Mouse (Mus musculus): ENCODE results near the gene Cd300lb.

Gene Cd300lb

DNA sequence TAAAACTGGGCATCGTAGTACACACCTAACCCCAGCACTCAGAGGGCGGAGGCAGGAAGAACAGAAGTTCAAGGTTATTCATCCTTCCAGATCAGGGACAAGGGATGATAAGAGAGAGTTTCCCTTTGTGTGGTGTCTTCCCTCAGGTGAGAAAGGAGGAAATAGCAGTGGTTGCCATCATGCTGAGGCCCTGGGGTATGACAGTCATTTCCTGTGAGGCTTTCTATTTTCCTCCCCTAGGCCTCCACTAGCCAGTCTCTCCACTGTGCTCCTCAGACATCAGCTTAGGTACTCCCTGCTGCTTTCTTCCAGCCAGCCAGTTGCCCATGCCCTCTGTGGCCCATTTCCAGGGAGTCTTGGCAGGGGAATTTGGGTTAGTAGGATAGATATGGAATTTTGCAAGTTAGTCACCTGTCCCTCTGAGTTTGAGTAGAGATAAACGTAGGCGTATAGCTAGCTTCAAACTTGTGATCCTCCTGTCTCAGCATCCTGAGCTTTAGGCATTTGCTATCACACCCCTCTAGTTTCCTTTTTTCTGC is 50.9 kb downstream of the Cd300lb start:
- DNase-seq (ENCODE audit: low spot score): no peak

DNA sequence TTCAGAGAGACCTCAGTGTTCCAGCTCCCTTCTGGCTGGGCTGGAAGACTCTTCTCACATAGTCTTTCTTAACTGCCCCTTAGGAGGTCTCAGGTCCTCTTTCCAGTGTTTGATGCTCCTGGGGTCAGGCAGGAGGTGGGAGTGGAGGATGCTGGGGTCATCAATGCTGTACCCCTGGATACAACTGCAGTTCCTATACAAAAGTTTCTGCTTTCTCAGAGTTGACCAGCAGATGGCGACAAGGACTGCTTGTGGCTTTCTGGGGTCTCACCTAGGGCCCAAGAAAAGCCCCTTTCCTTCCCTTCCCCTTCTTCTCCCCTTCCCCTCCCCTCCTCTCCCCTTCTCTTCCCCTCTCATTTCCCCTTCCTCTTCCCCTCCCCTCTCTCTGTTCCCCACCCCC is 53.6 kb downstream of the Cd300lb start:
- DNase-seq (ENCODE audit: low spot score): no peak

DNA sequence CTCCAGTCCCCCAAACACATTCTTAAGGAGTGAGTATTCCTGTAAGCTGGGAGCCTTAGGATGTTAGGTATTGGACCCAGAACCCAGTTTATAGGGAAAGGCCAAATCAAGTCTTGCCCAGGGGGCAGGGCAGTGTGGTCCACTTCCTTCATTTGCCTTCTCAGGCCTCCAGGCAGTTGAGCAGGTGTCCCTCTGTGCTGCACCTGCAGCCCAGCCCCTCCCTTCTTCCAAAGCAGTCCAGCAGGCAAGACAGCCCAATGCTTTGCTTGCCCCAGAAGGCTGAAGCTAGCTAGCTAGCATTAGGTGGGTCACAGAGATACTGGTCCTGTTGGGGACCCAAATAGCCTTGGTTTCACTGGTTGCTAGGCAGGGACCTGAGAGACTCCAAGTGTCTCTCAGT is 54.0 kb downstream of the Cd300lb start:
- DNase-seq (ENCODE audit: low spot score): no peak

DNA sequence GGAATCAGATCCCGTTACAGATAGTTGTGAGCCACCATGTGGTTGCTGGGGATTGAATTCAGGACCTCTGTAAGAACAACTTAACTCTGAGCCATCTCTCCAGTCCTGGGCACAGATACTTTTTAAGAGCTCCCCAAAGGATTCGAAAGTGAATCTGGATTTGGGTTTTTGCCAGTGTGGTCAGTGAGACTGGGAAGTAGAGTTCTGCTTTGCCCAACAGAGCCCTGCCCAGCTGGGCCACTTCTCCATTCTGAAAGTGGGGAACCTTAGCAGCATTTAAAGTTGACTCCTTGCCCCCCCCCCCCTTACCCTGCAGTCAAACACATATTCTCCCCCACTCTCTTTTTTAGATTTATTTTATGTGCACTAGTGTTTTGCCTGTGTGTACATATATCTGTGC is 54.5 kb downstream of the Cd300lb start:
- DNase-seq (ENCODE audit: low spot score): no peak

DNA sequence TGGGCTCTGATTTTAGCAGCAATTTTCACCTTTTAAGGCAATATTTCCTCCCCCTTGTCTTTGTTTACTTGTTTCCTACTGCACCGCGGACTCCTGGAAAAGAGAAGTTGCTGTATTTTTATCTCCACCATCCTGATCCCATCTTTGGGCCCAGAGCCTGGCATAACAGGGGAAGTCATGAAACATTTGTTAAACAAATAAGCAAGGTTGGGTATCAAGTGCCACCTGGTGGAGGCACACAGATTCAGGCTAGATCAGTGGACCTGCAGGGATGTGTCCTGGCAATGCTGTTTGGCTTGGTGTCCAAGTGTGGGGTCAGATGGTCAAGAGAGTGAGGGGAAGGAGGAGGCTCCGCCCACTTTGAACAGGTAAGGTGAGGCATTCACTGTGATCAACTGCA is 57.0 kb downstream of the Cd300lb start:
- DNase-seq (ENCODE audit: low spot score): no peak

DNA sequence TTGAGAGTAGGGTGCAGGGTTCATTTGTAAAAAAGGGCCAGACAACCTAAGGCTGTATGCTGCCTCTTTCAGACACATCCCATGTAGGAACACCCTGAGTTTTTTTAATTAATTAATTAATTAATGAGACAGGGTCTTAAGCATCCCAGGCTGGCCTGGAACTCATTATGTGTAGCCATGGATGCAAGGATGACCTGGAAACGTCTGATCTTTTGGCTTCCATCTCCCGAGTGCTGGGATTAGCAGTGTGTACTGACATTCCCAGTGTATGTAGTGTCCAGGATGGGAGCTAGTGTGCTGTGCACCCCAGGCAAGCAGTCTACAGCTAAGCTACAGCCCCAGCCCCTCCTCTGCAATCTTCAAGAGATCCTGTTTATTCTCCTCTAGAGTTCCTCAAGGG is 57.6 kb downstream of the Cd300lb start:
- no peak for DNase-seq (ENCODE audit: low spot score)

DNA sequence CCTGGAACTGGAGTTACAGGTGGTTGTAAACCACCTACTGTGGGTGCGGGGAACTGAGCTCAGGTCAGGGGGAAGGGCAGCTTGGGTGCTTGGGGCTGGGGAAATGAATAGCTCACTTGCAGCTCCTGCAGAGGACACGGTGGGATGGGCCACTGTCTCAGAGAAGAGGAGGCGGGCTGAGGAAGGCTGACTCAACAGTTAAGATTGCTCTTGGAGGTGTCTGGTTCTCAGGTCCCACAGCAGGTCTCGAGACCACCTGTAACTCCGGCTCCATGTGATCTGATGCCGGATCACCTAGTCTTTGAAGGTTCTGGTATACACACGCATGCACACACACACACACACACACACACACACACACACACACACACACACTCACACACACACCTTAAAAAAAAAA is 58.0 kb downstream of the Cd300lb start:
- DNase-seq (ENCODE audit: low spot score): no peak

DNA sequence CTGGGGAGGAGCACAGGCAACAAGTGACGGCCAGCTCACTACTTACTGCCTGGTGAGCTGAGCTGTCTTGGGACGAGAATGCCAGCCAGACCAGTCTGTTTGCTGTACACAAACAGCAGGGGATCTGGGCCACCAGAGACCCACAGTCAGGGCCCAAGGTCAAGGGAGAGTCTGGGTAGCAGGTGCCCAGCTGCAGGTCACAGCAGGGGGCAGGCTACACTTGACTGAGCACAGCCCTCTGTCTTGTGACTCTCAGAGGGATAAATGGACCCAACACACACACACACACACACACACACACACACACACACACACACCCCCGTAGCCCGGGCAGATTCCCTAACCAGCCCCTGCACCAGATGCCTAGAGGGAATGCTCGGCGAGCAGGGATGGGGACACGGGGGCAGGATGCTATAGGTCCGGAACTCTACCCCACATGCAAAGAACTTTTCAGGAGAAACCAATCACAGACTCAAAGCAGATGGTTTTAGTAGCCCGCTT is 58.8 kb downstream of the Cd300lb start:
- no peak for DNase-seq (ENCODE audit: low spot score)

DNA sequence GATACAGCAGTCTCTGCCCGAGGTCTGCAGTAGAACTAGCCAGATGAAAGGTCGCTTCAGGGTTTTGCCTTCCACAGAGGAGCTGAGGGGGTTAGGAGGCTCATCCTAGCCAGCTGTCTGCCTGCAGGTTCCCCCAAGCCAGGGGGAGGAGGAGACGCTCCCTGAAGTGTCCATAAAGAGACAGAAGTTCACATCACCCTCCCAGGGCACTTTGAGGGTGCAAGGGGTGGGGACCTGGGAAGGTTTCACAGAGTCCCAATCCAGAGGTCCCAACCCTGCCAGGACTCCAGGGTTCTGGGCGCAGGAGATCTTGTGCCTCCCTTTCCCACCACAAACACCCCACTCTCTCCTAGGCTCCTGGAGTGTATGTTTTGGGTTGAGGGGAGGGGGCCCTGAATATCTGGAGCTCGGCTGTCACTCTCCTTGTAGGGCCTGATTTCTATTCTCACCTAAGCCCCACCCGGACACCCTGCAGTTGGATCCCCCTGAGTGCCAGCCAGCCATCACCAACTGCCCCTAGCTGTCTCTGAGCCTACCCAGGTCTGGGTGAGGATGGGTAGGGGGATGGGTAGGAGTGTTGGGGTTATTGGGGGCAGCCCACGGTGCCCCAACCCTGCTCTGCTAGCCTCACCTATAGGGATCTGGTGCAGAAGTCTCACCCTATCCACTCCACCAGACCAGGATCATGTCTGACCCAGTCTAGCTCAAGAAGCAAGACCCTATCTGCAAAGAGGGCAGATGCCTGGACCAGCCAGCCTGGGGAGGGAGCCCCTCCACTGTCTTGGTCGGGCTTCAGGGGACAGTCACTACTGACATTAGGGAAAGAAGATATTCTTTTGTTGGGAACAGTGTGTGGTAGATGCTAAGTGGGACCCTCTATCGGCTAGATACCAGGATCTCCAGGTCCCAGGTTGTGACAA is 59.7 kb downstream of the Cd300lb start:
- DNase-seq (ENCODE audit: low spot score): no peak

DNA sequence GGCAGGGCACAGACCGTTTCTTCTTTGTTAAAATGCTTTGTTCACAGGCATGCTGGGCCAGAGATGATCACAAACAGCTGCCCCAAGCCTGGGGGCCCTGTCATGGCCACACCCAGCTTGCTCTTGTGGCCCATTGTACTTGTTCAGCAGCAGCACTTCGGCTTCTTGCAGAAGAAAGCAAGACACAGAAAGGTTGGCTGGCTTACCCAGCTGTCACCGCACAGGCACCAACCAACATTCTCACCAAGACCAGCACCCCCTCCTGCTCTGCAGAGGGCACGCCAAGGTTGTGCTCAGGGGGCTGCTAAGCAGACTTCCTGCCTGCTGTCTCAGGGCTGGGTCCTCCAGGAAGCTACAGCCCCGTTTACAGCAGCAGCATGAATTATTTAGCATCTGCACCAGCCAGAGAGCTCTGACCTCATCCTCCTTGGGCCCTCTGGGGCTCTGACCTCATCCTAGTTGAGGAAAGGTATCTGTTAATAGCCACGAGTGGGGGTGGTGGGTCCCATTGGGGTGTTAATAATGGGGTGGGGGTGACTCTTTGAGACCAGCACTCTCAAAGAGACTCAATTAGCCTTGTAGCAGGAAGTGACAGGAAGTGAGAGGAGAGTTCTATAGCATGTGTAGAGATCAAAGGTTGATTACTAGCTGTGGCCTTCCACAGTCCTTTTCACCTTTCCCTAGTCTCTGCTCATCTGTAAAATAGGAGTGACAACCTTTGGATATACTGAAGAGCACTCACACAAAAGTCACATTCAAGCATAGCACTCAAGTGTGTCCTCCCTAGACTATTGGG is 61.0 kb downstream of the Cd300lb start:
- no peak for DNase-seq (ENCODE audit: low spot score)

All from ovary, adult 18-20 months (tissue).